Mouse (Mus musculus): ENCODE data around the gene Tmem54. TPM values are rescaled to one million over a fixed set of nuclear protein-coding genes. Genes with fewer than 3 reads are reported as not detected.

Tmem54 gene
- total RNA-seq, 2 experiments from 2014 or later, result not detected

DNA sequence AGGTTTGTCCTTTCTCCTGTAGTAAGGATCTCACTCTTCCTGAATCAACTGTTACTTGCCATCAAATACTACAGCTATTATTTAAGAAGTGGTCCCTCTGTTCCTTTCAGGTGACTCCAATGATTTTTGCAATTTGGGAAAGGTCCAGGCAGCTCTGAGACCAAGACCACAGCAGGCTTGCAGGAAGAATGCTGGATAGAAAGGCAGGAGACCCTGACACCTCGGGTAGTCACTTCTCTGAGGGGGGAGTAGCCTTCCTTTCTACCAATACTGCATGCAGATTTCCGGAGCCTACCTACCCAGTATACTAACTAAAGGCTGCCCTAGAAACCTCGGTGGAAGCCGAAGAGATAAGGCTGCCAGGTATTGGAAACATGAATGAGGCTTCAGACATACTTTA, 40.1 kb downstream of the Tmem54 start:
- no peak for ATAC-seq (replicated peaks; ENCODE audit: poor library complexity, severe bottlenecking)

DNA sequence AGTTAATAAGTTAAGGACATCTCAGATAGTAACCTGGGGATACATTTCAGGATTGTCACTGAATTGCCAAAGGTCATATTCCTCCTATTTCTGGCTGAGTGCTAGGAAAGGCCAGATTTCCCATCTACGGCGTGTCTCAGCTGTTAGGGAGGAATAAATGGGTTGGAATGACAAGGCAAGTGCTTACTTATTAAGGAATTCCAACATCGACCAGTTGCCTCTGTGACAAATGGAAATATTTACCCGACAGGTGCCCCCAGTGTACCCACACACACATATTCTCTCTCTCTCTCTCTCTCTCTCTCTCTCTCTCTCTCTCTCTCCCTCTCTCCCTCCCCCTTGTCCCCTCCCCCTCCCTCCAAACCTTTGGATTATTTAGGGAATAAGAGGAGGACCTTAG, 40.6 kb downstream of the Tmem54 start:
- ATAC-seq (replicated peaks; ENCODE audit: poor library complexity, severe bottlenecking), result no peak

GRCm38 (mm10) chr4:129146392-129146791, 41.0 kb downstream of the Tmem54 start:
- ATAC-seq (replicated peaks; ENCODE audit: poor library complexity, severe bottlenecking), result no peak

DNA sequence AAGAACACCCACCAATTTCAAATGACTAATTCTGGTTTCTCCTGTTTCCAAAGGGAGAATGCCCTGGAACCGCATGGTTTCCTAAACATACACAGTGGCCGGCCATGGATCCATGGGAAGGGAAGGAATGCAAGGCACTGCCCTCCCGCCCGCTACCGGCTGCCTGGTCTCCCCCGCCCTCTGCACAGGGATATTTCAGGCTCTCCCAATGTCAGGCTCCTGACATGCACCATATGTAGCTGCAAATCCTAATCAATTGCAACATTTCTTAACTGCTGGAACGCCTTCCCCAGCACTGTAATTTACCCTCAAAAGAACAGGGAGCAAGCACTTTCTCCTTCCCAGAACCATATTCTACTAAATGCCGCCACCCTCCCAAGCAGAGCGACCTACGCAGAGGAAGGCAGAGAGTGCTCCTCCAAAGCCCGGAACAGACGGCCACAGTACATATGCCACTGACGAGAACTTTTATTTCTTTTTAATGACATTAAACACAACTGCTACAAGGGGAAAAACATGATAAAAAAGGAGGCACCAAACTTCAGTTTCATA, 42.3 kb downstream of the Tmem54 start:
- ATAC-seq (replicated peaks; ENCODE audit: poor library complexity, severe bottlenecking), result no peak

- ATAC-seq (replicated peaks; ENCODE audit: poor library complexity, severe bottlenecking), result no peak
Measured at GRCm38 (mm10) chr4:129149321-129149720, 44.0 kb downstream of the Tmem54 start.

- no peak for ATAC-seq (replicated peaks; ENCODE audit: poor library complexity, severe bottlenecking)
Measured at GRCm38 (mm10) chr4:129151276-129151811, 46.0 kb downstream of the Tmem54 start.

GRCm38 (mm10) chr4:129157541-129157940, 52.2 kb downstream of the Tmem54 start:
- ATAC-seq (replicated peaks; ENCODE audit: poor library complexity, severe bottlenecking), result no peak

DNA sequence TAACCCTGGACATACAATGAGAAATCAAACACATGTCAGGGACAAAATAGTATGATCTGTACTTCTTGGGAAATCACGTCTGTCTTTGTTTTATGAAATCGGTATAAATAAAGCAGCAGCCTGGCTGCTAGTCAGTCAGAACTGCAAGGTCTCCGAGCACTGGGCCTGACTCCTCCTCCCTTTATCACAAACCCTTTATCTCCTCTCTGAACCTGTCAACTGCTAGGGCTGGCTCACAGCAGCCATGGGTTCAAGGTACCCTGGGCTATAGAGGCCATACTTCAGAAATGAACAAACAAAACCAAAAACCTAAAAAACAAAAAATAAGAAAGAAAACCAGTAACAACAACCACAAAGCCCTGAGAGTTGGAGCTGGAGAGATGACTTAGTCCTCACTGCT, 53.2 kb downstream of the Tmem54 start:
- no peak for ATAC-seq (replicated peaks; ENCODE audit: poor library complexity, severe bottlenecking)

DNA sequence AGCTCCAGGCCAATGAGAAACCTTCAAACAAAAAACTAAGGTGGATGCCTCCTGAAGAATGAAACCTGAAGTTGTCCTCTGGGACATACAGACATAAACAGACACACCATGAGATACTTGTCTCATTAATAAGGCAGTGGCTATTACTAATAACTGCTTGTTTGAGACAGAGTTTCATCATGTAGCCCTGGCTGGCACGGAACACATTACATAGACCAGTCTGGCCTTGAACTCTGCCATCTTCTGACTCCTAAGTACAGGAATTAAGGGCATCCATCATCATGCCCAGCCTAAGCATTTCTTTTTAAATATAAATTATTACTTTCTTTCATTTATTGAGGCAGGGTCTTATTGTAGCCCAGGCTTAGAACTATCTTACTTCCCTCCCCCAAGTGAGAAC, 55.7 kb downstream of the Tmem54 start:
- ATAC-seq (replicated peaks; ENCODE audit: poor library complexity, severe bottlenecking), result no peak

Other genes with a start within 250 kb of the Tmem54 start
- gene Trim62, start 222.0 kb upstream of the Tmem54 start, total RNA-seq (2014; fragmentation: Nextera tagmentation), result 0.34 and 2.1 TPM in 2 replicates
- gene Trim62, start 222.0 kb upstream of the Tmem54 start, total RNA-seq (2017), result 0.10 and 0.30 TPM in 2 replicates
- gene Azin2, start 143.1 kb upstream of the Tmem54 start, total RNA-seq (2014; fragmentation: Nextera tagmentation), result 3.3 and 9.7 TPM in 2 replicates
- 0.21 and 0.95 TPM in 2 replicates for gene Azin2, start 143.1 kb upstream of the Tmem54 start, total RNA-seq (2017)
- 166 and 176 TPM in 2 replicates for gene Ak2, start 113.6 kb upstream of the Tmem54 start, total RNA-seq (2014; fragmentation: Nextera tagmentation)
- 169 and 186 TPM in 2 replicates for gene Ak2, start 113.6 kb upstream of the Tmem54 start, total RNA-seq (2017)
- gene Rnf19b, start 47.3 kb upstream of the Tmem54 start, total RNA-seq (2014; fragmentation: Nextera tagmentation), result 30.6 and 31.7 TPM in 2 replicates
- gene Rnf19b, start 47.3 kb upstream of the Tmem54 start, total RNA-seq (2017), result 54.3 and 75.1 TPM in 2 replicates
- not detected in 2 replicates for gene Hpca, start 16.5 kb downstream of the Tmem54 start, total RNA-seq (2014; fragmentation: Nextera tagmentation)
- gene Hpca, start 16.5 kb downstream of the Tmem54 start, total RNA-seq (2017), result not detected in 2 replicates
- not detected in 2 replicates for gene Fndc5, start 31.5 kb downstream of the Tmem54 start, total RNA-seq (2014; fragmentation: Nextera tagmentation)
- gene Fndc5, start 31.5 kb downstream of the Tmem54 start, total RNA-seq (2017), result not detected in 2 replicates
- gene S100pbp, start 84.2 kb downstream of the Tmem54 start, total RNA-seq (2014; fragmentation: Nextera tagmentation), result 20.8 and 30.0 TPM in 2 replicates
- 14.8 and 18.3 TPM in 2 replicates for gene S100pbp, start 84.2 kb downstream of the Tmem54 start, total RNA-seq (2017)
- gene Yars, start 84.2 kb downstream of the Tmem54 start, total RNA-seq (2014; fragmentation: Nextera tagmentation), result 42.7 and 44.3 TPM in 2 replicates
- gene Yars, start 84.2 kb downstream of the Tmem54 start, total RNA-seq (2017), result 56.7 and 64.5 TPM in 2 replicates
- gene C77080, start 155.9 kb downstream of the Tmem54 start, total RNA-seq (2014; fragmentation: Nextera tagmentation), result 0.32 and 0.88 TPM in 2 replicates
- gene C77080, start 155.9 kb downstream of the Tmem54 start, total RNA-seq (2017), result 0.05 TPM in 1 of 2 replicates, not detected in the other
- gene Sync, start 182.1 kb downstream of the Tmem54 start, total RNA-seq (2014; fragmentation: Nextera tagmentation), result not detected in 2 replicates
- not detected in 2 replicates for gene Sync, start 182.1 kb downstream of the Tmem54 start, total RNA-seq (2017)
- 160 and 220 TPM in 2 replicates for gene Rbbp4, start 229.8 kb downstream of the Tmem54 start, total RNA-seq (2014; fragmentation: Nextera tagmentation)
- 133 and 136 TPM in 2 replicates for gene Rbbp4, start 229.8 kb downstream of the Tmem54 start, total RNA-seq (2017)
- gene Zbtb8os, start 230.1 kb downstream of the Tmem54 start, total RNA-seq (2014; fragmentation: Nextera tagmentation), result 87.7 and 90.3 TPM in 2 replicates
- gene Zbtb8os, start 230.1 kb downstream of the Tmem54 start, total RNA-seq (2017), result 67.3 and 124 TPM in 2 replicates

Measured in granulocyte monocyte progenitor cell, adult 5-6 weeks (primary cell).